Mouse (Mus musculus) hindbrain, postnatal 0 days (tissue): ENCODE data around the gene Mast4. TPM values are rescaled to one million over a fixed set of nuclear protein-coding genes. Genes with fewer than 3 reads are reported as not detected.

Experiments
- ATAC-seq: fragments of 200-750 bp; cut with Nextera tagmentation; 2 replicates; pipeline ENCODE4 v1.8.0; 2017; ENCODE audit warnings: mild to moderate bottlenecking, moderate TSS enrichment, moderate library complexity
- DNase-seq: peaks from one replicate; pipeline ENCODE4 v3.0.0-alpha.2; 2015; ENCODE audit warnings: low spot score
- H3K27ac ChIP-seq: fragments of 300-500 bp; sonication (generic); 2 replicates; pipeline ENCODE4 v1.5.1; 2014; ENCODE audit warnings: mild to moderate bottlenecking
- H3K27me3 ChIP-seq: fragments of 300-500 bp; sonication (generic); 2 replicates; pipeline ENCODE4 v1.6.1; 2014; ENCODE audit warnings: low read length, mixed read lengths; ENCODE audit not compliant: insufficient read depth
- H3K36me3 ChIP-seq: fragments of 300-500 bp; sonication (generic); 2 replicates; pipeline ENCODE4 v1.6.1; 2014; ENCODE audit warnings: low read length, mixed read lengths; ENCODE audit not compliant: insufficient read depth
- H3K4me1 ChIP-seq: fragments of 300-500 bp; sonication (generic); 2 replicates; pipeline ENCODE4 v1.6.1; 2014; ENCODE audit warnings: antibody characterized with exemption, low read length, mixed read lengths; ENCODE audit not compliant: insufficient read depth
- H3K4me2 ChIP-seq: fragments of 300-500 bp; sonication (generic); 2 replicates; pipeline ENCODE4 v1.6.1; 2014; ENCODE audit warnings: low read depth, mild to moderate bottlenecking, low read length, moderate library complexity, mixed read lengths
- H3K4me3 ChIP-seq: fragments of 300-500 bp; sonication (generic); 2 replicates; pipeline ENCODE4 v1.5.1; 2014; ENCODE audit warnings: low read length
- H3K9ac ChIP-seq: fragments of 300-500 bp; sonication (generic); replicated peaks from 2 replicates; pipeline ENCODE4 v1.6.1; 2014; ENCODE audit warnings: mild to moderate bottlenecking, low read length, moderate library complexity, mixed read lengths
- H3K9me3 ChIP-seq: fragments of 300-500 bp; sonication (generic); 2 replicates; pipeline ENCODE4 v1.6.1; 2016; ENCODE audit warnings: low read length, mixed read lengths
- CTCF ChIP-seq: IDR thresholded peaks from 2 replicates; pipeline ENCODE4 v1.5.1; 2016; ENCODE audit warnings: antibody characterized with exemption, control low read depth, low read depth
- whole genome bisulfite sequencing: fragments of 180-500 bp; shearing (Covaris S2); extraction: QIAGEN DNeasy Blood & Tissue Kit; methylation state at CpG from one replicate; pipeline ENCODE4 v1.1.7; 2014; 5-methylcytosine and 5-hydroxymethylcytosine counted together
- polyA plus RNA-seq: library from polyadenylated mRNA; unstranded; fragments of >200 nt; fragmentation: Nextera tagmentation; extraction: Ambion mirVana; gene quantifications from 2 replicates; pipeline ENCODE4 v1.2.1, GENCODE M21; 2015
- total RNA-seq: library from RNA; depleted of rRNA; stranded (reverse); fragments of >200 nt; gene quantifications from 2 replicates; pipeline ENCODE4 v1.2.3, GENCODE M21; 2014

Mast4 gene
- total and polyA plus RNA-seq, 2 experiments from 2014 or later = 23.5 to 31.7 TPM

- Histone ChIP-seq H3K27me3 (no peaks in the 10 kb centered on the region), H3K4me3 (no peak overlapping the region), H3K9me3 (no peaks in the 10 kb centered on the region), H3K4me2 (no peak overlapping the region), H3K36me3 (no peaks in the 10 kb centered on the region), H3K9ac (no peak overlapping the region), H3K27ac (no peak overlapping the region), H3K4me1 (no peaks in the 10 kb centered on the region)
- no peak for TF ChIP-seq CTCF
- DNase-seq (no peak), ATAC-seq (no peak)
- 87% methylated on average over 4 of the region's 4 CpGs for WGBS
Observed at GRCm38 (mm10) chr13:103229069-103229468, 105.2 kb downstream of the Mast4 start.

- ATAC-seq = peak; percentile 69; the same call in 1 of the 2 replicates
- no peak overlapping the region for H3K9ac ChIP-seq
Observed at GRCm38 (mm10) chr13:103225895-103226815, 108.1 kb downstream of the Mast4 start.

GRCm38 (mm10) chr13:103225217-103225894 lies 108.9 kb downstream of the Mast4 start:
- H3K4me3 ChIP-seq = no peak overlapping the region
- ATAC-seq (peak; percentile 47; the same call in 1 of the 2 replicates), DNase-seq (no peak)
- H3K9ac ChIP-seq = no peak overlapping the region
- H3K4me1 ChIP-seq = no peaks in the 10 kb centered on the region
- no peaks in the 10 kb centered on the region for H3K27me3 ChIP-seq
- H3K27ac ChIP-seq = no peak overlapping the region
- no peaks in the 10 kb centered on the region for H3K36me3 ChIP-seq
- no peak for TF ChIP-seq CTCF
- no peaks in the 10 kb centered on the region for H3K9me3 ChIP-seq
- WGBS = 38% methylated on average over 11 of the region's 11 CpGs
- H3K4me2 ChIP-seq = peak overlapping the region; percentile 8; the same call in 1 of the 2 replicates

More at GRCm38 (mm10) chr13:103225895-103226815, 108.1 kb downstream of the Mast4 start:
- Histone ChIP-seq H3K27ac (no peak overlapping the region), H3K4me3 (no peak overlapping the region), H3K9me3 (no peaks in the 10 kb centered on the region), H3K36me3 (no peaks in the 10 kb centered on the region), H3K4me1 (no peaks in the 10 kb centered on the region), H3K27me3 (no peaks in the 10 kb centered on the region), H3K4me2 (peak overlapping the region; percentile 8; the same call in 1 of the 2 replicates)
- 43% methylated on average over 17 of the region's 17 CpGs for WGBS
- DNase-seq = peak; percentile 32
- no peak for TF ChIP-seq CTCF

GRCm38 (mm10) chr13:103220479-103221064 lies 113.7 kb downstream of the Mast4 start:
- WGBS = 53% methylated on average over 11 of the region's 11 CpGs
- H3K36me3 ChIP-seq = no peaks in the 10 kb centered on the region
- no peaks in the 10 kb centered on the region for H3K27me3 ChIP-seq
- H3K27ac ChIP-seq = no peak overlapping the region
- TF ChIP-seq CTCF = no peak
- DNase-seq (no peak), ATAC-seq (no peak)
- no peak overlapping the region for H3K9ac ChIP-seq
- no peak overlapping the region for H3K4me3 ChIP-seq
- no peak overlapping the region for H3K4me2 ChIP-seq
- H3K4me1 ChIP-seq = no peaks in the 10 kb centered on the region
- H3K9me3 ChIP-seq = no peaks in the 10 kb centered on the region

GRCm38 (mm10) chr13:103219999-103220398 lies 114.3 kb downstream of the Mast4 start:
- Histone ChIP-seq H3K9me3 (no peaks in the 10 kb centered on the region), H3K9ac (no peak overlapping the region), H3K27ac (no peak overlapping the region), H3K36me3 (no peaks in the 10 kb centered on the region), H3K4me3 (no peak overlapping the region), H3K4me2 (no peak overlapping the region), H3K4me1 (no peaks in the 10 kb centered on the region), H3K27me3 (no peaks in the 10 kb centered on the region)
- DNase-seq (no peak), ATAC-seq (no peak)
- TF ChIP-seq CTCF = no peak
- WGBS = 41% methylated on average over 2 of the region's 2 CpGs

GRCm38 (mm10) chr13:103217486-103217885 lies 116.8 kb downstream of the Mast4 start:
- 89% methylated on average over 3 of the region's 3 CpGs for WGBS
- no peak for TF ChIP-seq CTCF
- DNase-seq (no peak), ATAC-seq (no peak)
- Histone ChIP-seq H3K4me1 (no peaks in the 10 kb centered on the region), H3K36me3 (no peaks in the 10 kb centered on the region), H3K27me3 (no peaks in the 10 kb centered on the region), H3K27ac (no peak overlapping the region), H3K4me3 (no peak overlapping the region), H3K9ac (no peak overlapping the region), H3K4me2 (no peak overlapping the region), H3K9me3 (no peaks in the 10 kb centered on the region)
